Mouse (Mus musculus): Measurements from ENCODE around the gene Pon3. TPM values are rescaled to one million over a fixed set of nuclear protein-coding genes. Genes with fewer than 3 reads are reported as not detected.

Pon3 gene
- polyA plus RNA-seq, 1 experiment: 3.5 TPM

- no peak for TF ChIP-seq POLR2A (IDR thresholded peaks at IDR 0.05; ENCODE audit: borderline replicate concordance, extremely low read depth, insufficient read depth, insufficient read length, poor library complexity, severe bottlenecking)
- TF ChIP-seq CTCF (IDR thresholded peaks at IDR 0.05; ENCODE audit: borderline replicate concordance, extremely low read depth, insufficient read depth, insufficient read length): no peak
- no peak for DNase-seq (ENCODE audit: low read depth)
Observed at GRCm38 (mm10) chr6:5199376-5199905, 56.6 kb downstream of the Pon3 start.

- TF ChIP-seq POLR2A (IDR thresholded peaks at IDR 0.05; ENCODE audit: borderline replicate concordance, extremely low read depth, insufficient read depth, insufficient read length, poor library complexity, severe bottlenecking): no peak
- no peak for TF ChIP-seq CTCF (IDR thresholded peaks at IDR 0.05; ENCODE audit: borderline replicate concordance, extremely low read depth, insufficient read depth, insufficient read length)
- no peak for DNase-seq (ENCODE audit: low read depth)
Observed at GRCm38 (mm10) chr6:5198590-5198989, 57.5 kb downstream of the Pon3 start.

GRCm38 (mm10) chr6:5193693-5194092 lies 62.4 kb downstream of the Pon3 start, which contains the start of gene Pon1:
Pon1 (minus strand) TSS chr6:5193946.
- TF ChIP-seq CTCF (IDR thresholded peaks at IDR 0.05; ENCODE audit: borderline replicate concordance, extremely low read depth, insufficient read depth, insufficient read length): no peak
- TF ChIP-seq POLR2A (IDR thresholded peaks at IDR 0.05; ENCODE audit: borderline replicate concordance, extremely low read depth, insufficient read depth, insufficient read length, poor library complexity, severe bottlenecking): no peak
- no peak for DNase-seq (ENCODE audit: low read depth)

GRCm38 (mm10) chr6:5190761-5191160 lies 65.3 kb downstream of the Pon3 start:
- TF ChIP-seq CTCF (IDR thresholded peaks at IDR 0.05; ENCODE audit: borderline replicate concordance, extremely low read depth, insufficient read depth, insufficient read length) (no peak), POLR2A (IDR thresholded peaks at IDR 0.05; ENCODE audit: borderline replicate concordance, extremely low read depth, insufficient read depth, insufficient read length, poor library complexity, severe bottlenecking) (no peak)
- DNase-seq (ENCODE audit: low read depth): no peak

- peak; percentile 26 for DNase-seq (ENCODE audit: low read depth)
- TF ChIP-seq POLR2A (IDR thresholded peaks at IDR 0.05; ENCODE audit: borderline replicate concordance, extremely low read depth, insufficient read depth, insufficient read length, poor library complexity, severe bottlenecking) (no peak), CTCF (IDR thresholded peaks at IDR 0.05; ENCODE audit: borderline replicate concordance, extremely low read depth, insufficient read depth, insufficient read length) (no peak)
Observed at GRCm38 (mm10) chr6:5189507-5189906, 66.6 kb downstream of the Pon3 start.

- no peak for DNase-seq (ENCODE audit: low read depth)
- no peak for TF ChIP-seq CTCF (IDR thresholded peaks at IDR 0.05; ENCODE audit: borderline replicate concordance, extremely low read depth, insufficient read depth, insufficient read length)
- TF ChIP-seq POLR2A (IDR thresholded peaks at IDR 0.05; ENCODE audit: borderline replicate concordance, extremely low read depth, insufficient read depth, insufficient read length, poor library complexity, severe bottlenecking): no peak
Observed at GRCm38 (mm10) chr6:5188938-5189337, 67.1 kb downstream of the Pon3 start.

- DNase-seq (ENCODE audit: low read depth): no peak
- TF ChIP-seq CTCF (IDR thresholded peaks at IDR 0.05; ENCODE audit: borderline replicate concordance, extremely low read depth, insufficient read depth, insufficient read length) (no peak), POLR2A (IDR thresholded peaks at IDR 0.05; ENCODE audit: borderline replicate concordance, extremely low read depth, insufficient read depth, insufficient read length, poor library complexity, severe bottlenecking) (no peak)
Observed at GRCm38 (mm10) chr6:5188036-5188435, 68.0 kb downstream of the Pon3 start.

- TF ChIP-seq POLR2A (IDR thresholded peaks at IDR 0.05; ENCODE audit: borderline replicate concordance, extremely low read depth, insufficient read depth, insufficient read length, poor library complexity, severe bottlenecking) (no peak), CTCF (IDR thresholded peaks at IDR 0.05; ENCODE audit: borderline replicate concordance, extremely low read depth, insufficient read depth, insufficient read length) (no peak)
- no peak for DNase-seq (ENCODE audit: low read depth)
Observed at GRCm38 (mm10) chr6:5187586-5187985, 68.5 kb downstream of the Pon3 start.

GRCm38 (mm10) chr6:5186229-5186950 lies 69.7 kb downstream of the Pon3 start:
- DNase-seq (ENCODE audit: low read depth): peak; percentile 12
- TF ChIP-seq CTCF (IDR thresholded peaks at IDR 0.05; ENCODE audit: borderline replicate concordance, extremely low read depth, insufficient read depth, insufficient read length) (no peak), POLR2A (IDR thresholded peaks at IDR 0.05; ENCODE audit: borderline replicate concordance, extremely low read depth, insufficient read depth, insufficient read length, poor library complexity, severe bottlenecking) (no peak)

- DNase-seq (ENCODE audit: low read depth): no peak
Observed at GRCm38 (mm10) chr6:5180645-5181044, 75.4 kb downstream of the Pon3 start.

GRCm38 (mm10) chr6:5179189-5179588 lies 76.9 kb downstream of the Pon3 start:
- TF ChIP-seq CTCF (IDR thresholded peaks at IDR 0.05; ENCODE audit: borderline replicate concordance, extremely low read depth, insufficient read depth, insufficient read length): no peak
- DNase-seq (ENCODE audit: low read depth): no peak

More at GRCm38 (mm10) chr6:5180645-5181044, 75.4 kb downstream of the Pon3 start:
- no peak for TF ChIP-seq CTCF (IDR thresholded peaks at IDR 0.05; ENCODE audit: borderline replicate concordance, extremely low read depth, insufficient read depth, insufficient read length)
- no peak for TF ChIP-seq POLR2A (IDR thresholded peaks at IDR 0.05; ENCODE audit: borderline replicate concordance, extremely low read depth, insufficient read depth, insufficient read length, poor library complexity, severe bottlenecking)
